Mouse (Mus musculus): Measurements from ENCODE around the gene Vdac2.

Vdac2 gene

DNA sequence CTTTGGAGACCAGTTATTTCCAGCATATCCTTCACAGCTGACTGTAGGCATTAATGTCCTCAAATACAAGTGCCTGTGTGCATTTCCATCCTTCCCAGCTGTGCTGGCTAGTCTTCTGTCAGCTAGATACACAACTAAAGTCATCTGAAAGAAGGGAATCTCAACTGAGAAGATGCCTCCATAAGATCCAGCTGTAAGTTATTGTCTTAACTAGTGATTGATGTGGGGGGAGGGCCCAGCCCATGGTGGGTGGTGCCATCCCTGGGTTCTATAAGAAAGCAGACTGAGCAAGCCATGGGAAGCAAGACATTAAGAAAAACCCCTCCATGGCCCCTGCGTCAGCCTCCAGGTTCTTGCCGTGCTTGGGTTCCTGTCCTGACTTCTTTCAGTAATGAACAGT is at the start of gene Vdac2:
Vdac2 (plus strand) TSS at position 301 of the 400 bp plus-strand sequence.
- in situ Hi-C loops (cut with MboI), result no loop called here

DNA sequence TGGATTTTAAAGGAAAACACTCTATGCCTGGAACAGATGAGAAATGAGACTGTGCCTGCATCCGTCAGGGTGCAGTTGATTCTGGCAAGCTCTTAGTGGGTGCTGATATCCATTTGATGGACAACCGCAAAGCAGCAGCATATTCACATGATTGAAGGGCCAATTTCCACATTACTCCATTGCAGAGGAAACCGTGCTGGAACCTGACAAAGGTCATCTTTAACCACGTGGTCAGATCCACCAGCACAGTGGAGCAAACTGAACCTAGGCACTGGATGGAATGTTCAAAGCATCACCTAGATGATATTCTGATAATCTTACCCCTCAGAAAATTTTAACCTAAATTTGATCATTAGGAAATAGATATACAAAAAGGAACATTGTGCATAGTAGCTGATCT is 48.8 kb upstream of the Vdac2 start:
- in situ Hi-C loops (cut with MboI), result no loop called here

DNA sequence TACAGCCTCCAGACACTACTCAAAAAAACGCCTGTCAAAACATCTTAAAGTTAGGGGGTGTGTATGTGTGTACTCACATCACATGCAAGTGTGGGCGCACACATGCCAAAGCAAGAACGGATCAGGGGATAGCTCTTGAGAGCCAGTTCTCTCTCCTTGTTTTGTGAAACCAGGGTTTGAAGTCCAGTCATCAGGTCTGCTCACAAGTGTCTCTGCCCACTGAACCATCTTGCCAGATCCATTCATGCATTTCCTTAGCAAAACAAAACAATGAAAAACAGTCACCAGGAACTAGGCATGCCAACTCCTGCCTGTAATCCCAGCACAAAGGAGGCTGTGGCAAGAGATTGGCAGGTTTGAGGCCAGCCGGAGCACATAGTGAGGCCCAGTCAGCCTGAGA is 38.5 kb upstream of the Vdac2 start:
- in situ Hi-C loops (cut with MboI), result no loop called here

DNA sequence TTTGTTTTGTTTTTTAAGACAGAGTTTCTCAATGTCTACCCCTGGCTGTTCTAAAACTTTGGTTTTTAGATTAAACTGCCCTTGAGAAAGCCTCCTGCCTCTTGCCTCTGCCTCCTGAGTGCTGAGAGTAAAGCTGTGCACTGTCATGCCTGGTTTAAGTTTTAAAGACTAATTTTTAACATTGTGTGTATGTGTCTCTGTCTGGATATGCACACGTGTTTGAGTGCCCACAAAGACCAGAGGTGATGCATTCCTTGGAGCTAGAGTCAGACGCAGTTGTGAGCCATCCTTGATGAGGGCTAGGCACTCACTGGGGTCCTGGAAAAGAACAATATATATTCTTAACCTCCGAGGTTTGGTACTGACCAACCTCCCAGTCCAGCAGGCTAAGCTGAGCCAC is 37.7 kb upstream of the Vdac2 start:
- in situ Hi-C loops (cut with MboI), result no loop called here

DNA sequence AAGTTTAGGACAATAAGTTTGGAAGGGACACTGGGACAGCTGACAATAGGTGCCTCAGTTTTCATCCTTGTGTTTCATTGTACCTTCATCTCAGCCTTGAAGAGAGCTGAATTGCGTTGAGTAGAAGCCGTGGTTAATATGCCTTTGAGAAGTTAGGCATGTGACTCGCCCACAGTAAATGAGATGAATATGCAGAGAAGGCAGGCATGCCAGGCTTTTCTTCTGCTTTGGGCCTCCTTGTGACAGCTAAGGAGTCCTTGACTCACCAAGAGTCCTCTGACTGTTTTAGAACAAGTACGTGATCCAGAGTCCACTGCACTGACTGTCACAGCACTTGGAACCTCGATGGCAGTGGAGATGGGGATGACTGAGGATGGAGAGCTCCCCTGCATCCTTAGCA is 36.9 kb upstream of the Vdac2 start:
- in situ Hi-C loops (cut with MboI), result no loop called here

DNA sequence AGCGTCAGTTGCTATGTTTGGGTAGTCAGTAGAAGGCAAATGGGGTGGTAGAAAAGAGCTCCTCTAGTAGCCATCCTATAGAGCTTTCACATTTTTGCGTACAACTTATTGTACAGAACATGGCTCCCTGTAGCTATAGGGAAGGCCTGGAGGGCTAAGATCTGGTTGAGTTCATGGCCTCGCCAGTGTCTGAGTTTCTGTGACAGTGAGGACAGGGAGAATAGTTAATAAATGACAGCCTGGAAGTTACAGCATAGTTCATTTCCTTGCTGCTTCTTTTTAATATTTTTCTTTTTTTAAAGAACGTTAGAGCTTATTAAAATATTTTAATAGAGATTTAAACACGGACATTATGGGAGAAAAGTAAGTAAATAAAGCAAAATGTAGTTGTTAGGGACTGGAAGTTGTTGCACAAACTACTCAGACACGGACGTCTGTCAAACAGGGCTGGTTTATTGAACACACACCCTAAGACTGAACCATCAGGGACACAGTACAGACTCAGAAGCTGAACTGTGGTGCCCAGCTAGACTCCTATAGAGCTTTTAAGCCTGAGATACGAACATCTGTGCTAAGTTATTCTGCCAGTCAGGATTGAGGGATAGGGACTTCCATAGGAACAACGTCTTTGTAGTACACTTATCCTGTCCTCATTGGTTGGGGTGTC is 34.3 kb upstream of the Vdac2 start:
- in situ Hi-C loops (cut with MboI), result no loop called here

DNA sequence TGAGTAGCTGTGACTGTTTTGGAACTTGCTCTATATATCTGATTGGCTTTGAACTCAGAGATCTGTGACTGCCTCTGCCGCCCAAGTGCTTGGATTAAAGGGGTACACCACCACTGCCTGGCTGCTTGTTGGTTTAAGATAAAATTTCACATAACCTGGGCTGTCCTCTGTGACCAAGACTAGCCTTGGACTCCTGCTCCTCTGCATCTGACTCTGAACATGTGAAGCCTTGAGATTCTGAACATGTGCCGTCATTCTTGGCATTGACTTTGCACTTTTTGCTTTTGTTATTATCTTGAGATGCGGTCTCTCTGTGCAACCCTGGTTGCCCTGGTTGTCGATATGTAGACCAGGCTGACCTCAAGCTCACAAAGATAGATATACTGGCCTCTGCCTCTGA is 33.3 kb upstream of the Vdac2 start:
- in situ Hi-C loops (cut with MboI), result no loop called here

DNA sequence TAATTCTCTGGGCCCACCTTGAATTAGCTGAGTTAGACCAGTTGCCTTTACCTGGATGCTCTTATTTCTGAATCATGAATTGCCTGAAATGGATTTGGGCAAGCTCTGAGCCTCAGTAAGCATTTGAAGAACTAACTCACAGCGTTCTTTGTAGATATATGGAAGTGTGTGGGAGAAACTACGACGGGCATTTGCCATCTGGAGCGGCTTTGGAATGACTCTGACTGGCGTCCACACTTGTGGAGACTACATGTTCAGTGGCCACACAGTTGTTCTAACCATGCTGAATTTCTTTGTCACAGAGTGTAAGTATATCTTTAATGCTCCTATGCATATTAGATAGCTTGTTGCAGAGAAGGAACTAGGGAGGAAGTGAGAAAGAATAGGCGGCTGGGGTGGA is 32.8 kb upstream of the Vdac2 start:
- in situ Hi-C loops (cut with MboI), result no loop called here

DNA sequence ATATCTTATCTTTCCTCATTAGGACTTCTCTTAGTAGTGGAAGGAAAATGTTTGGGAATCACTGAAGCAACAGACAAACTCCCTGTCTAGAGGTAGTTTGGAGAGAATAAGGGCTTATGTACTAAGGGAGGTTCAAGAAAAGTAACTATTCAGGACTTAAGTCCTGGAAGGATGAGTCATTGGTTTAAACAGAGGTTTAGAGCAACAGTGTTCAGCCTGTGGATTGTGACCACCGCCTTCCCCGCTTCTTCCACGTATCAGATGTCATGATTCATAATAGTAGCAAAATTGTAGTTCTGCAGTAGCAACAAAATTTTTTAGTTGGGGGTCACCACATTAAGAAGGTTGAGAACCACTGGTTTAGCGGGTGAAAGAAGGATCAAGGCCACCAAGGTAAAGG is 24.4 kb upstream of the Vdac2 start:
- in situ Hi-C loops (cut with MboI), result no loop called here

DNA sequence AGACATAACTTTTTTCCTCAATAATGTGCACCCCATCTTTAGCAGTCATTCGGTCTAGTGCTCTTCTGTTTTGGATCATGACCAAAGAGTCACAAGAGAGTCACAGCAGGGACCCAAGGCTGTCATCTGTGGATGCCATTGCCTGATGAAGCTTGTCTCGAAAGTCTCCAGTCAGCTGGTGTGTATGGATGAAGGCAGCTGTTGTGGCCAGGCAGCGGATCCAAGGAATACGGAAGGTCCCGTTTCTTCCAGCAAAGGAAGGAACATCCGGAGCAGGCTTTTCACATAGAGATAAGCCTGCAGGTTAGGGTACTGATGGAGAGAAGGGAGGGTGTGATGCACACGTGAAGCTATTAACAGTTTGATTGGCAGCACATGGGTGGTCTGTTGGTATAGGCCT is 23.4 kb upstream of the Vdac2 start:
- in situ Hi-C loops (cut with MboI), result no loop called here

DNA sequence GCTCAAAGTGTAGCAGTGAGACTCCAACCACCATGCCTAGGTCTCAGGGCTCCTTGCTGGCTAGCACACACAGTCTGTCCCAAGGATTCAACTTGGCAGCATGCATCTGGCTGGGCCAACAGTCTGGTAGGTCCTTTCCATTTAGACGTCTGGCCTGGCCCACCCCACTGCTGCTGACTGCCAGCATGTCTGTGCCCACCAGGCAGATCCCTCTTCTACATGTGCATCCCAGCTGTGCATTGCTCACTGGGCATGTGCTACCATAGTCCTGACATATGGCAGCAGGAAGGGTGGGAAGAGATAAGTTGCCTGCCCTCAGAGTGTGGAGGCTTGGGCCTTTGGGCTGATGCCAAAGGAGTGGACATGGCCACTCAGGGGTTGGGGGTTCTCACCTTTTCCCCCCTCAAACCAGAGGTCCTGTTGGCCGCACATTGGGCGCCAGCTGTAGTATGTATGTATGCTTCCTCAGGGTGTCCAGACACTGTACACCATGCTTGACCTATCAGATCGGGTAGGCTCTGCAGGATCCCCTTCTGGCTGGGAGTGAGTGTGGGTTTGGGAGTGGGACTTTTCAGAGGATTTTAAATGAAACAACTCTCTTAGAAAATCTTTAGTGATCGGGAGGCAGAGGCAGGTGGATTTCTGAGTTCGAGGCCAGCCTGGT is 22.4 kb upstream of the Vdac2 start:
- in situ Hi-C loops (cut with MboI), result no loop called here

DNA sequence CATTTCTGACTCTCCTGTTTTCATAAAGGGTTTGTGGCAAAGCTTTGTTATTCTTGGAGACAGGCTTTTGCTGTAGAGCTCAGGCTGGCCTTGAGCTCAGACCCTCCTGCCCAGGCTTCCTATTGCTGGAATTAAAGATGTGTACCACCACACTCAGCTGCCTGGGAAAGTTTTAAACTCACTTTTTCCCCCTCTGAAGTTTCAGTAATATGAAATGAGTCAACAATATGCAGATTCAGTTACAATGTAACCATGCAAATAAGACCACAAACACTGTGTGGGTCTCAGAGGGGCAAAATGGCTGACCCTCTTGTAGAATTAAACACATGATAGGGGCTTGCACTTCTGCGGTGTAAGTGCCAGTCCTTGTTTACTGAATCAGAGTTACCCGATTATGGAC is 18.8 kb upstream of the Vdac2 start:
- in situ Hi-C loops (cut with MboI), result no loop called here

DNA sequence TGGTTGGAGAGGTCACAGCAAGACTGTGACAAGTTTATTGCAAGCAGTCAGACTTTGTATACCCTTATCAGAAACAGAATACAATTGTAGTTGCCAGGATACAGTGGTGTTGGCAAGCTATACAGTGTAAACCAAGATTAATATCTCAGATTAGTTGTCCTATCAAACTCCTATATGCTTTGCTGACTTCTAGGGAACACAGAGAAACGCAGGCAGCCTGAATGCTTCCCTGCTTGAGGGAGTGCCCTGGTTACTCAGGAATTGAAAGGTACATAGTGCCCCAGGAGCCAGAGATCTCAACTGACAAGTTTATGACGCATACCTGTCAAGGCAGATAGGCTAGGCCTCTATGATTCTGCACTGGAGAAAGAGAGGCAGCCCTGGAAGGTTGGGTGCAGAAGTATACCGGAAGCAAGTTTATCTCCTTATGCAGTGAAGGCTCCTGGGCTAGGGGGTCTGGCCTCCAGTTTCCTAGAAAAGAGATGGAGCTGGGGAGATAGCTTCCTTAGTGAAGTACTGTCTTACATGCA is 18.3 kb upstream of the Vdac2 start:
- in situ Hi-C loops (cut with MboI), result no loop called here

DNA sequence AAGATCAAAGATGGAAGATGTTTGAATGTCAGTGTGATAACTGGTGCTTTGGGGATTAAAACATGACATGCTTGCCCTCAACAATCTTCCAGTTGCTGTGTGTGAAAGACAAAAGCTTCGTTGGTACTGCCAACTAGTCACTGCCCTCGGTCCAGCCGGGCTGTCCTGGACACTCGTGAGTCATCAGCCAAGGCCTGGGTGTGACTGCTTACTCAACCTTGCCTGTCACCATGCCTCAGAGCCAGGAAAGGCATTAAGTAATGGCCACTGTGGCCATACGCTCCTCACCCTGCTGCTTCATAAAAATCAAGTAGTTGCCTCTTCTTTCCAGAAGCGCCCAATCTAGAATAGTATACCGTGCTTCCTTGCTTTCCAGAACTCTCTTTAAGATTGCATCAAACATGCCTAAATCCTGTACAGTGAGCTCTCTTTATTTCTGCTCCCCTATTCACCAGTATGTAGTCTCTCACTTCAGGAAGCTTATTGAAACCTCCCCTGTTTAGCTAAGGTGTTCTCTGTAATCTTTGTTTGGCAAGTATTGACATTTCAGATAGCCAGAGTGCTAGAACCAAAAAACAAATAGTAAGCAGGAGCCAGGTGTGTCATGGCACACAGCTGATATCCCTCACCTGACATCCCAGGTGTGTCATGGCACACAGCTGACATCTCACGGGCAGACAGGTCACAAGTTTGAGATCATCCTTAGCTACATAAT is 16.7 kb upstream of the Vdac2 start:
- in situ Hi-C loops (cut with MboI), result no loop called here

DNA sequence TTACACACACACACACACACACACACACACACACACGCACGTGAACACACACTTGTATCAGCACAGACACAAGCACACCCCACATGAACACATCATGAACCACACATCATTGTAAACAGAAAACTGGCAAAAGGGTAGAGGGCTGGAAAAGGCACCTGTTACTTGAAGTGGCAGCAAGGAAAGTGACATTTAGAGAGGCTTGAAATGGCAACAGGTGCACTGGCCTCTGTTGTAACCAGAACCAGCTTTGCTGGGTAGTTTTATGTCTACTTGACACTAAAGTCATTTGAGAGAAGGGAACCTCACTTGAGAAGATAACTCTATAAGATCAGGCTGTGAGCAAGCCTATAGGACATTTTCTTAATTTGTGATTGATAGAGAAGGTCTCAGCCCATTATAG is 15.6 kb upstream of the Vdac2 start:
- in situ Hi-C loops (cut with MboI), result no loop called here

DNA sequence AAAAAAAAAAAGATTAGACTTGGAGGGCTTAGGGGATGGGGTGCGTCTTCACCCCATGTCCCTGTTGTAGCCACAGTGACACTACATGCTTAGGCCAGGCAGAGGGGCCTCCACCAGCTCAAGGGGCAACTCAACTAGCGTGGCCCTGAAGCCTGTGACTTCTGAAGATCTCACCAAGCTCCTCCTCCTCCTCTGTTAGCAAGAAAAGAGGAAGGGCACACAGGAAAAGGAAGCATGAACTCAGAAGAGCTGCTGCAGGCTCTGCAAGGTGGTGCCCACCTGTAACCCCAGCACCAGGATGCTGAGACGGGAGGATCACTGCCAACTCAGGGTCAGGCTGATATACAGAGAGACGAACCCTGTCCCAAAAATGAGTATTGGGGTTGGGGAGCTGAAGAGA is 13.7 kb upstream of the Vdac2 start:
- in situ Hi-C loops (cut with MboI), result loop anchor here (5.0 kb wide), 1 partner anchor 41 kb away; no protein-coding TSS in a partner anchor

DNA sequence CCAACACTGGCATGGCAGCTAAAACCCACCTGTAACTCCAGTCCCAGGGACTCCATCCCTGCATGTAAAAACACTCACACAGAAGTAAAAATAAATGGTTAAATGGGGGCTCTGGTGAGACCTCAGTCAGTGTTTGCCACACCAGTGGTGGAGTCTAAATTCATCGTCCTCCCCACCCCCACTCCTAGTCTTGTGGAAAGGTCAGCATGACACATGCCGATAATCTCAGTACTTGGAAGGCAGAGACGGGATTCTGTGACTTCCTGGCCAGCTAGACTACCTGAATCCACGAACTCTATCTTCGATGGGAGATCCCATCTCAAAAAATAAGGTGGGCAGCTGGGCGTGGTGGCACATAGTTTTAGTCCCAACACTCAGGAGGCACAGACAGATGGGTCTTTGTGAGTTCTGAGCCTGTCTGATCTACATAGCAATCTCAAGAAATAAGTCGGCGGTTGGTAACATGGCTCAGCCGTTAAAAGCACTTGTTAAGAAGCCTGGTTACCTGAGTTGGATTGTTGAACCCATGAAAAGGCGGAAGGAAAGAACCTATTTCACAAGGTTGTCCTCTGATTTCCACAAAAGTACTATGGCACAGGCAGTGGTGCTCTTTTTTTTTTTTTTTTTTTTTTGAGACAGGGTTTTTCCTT is 13.2 kb upstream of the Vdac2 start:
- in situ Hi-C loops (cut with MboI), result loop anchor here (5.0 kb wide), 1 partner anchor 40 kb away; no protein-coding TSS in a partner anchor

DNA sequence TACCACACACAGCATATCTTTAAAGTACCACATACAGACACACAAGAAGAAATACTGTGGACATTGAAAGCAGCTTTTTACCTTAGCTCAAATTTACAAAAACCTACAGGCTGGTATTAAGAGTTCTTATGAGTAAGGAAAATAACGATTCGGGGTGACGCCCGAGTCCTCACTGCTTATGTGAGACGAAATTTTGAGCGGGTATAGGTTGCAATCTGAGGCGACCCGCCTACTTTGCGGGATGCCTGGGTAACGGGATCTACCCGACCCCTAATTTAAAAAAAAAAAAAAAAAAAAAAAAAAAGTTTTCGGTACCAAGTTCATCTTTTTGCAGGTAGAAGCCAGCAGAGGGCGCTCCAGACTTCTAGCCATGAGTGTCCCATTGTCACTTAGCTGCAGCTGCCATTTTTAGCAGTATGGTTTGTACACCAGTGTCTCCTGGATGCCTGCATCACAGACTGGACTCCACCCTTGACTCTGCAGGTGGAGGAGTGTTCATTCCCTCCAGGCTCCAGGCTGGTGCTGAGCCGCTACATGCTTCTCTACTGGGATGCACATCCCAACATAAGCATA is 12.4 kb upstream of the Vdac2 start:
- in situ Hi-C loops (cut with MboI), result loop anchor here (5.0 kb wide), 1 partner anchor 40 kb away; no protein-coding TSS in a partner anchor

DNA sequence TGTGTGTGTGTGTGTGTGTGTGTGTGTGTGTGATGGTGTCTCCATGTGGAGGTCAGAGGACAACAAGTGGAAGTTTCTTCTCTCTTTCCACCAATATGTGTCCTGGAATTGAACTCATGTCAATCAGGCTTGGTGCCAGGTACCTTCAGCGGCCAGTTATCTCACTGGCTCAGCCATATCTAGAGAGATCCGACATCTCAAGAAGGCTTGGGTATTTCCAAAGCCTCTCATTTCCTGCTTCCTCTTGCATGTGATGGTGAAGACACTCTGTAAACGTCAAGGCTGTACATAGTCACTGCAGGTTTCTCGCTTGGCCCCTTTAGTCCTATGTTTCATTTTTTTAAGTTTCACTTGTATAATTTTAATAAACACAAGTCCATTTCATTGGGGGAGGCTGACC is 11.8 kb upstream of the Vdac2 start:
- in situ Hi-C loops (cut with MboI), result loop anchor here (5.0 kb wide), 1 partner anchor 39 kb away; no protein-coding TSS in a partner anchor

DNA sequence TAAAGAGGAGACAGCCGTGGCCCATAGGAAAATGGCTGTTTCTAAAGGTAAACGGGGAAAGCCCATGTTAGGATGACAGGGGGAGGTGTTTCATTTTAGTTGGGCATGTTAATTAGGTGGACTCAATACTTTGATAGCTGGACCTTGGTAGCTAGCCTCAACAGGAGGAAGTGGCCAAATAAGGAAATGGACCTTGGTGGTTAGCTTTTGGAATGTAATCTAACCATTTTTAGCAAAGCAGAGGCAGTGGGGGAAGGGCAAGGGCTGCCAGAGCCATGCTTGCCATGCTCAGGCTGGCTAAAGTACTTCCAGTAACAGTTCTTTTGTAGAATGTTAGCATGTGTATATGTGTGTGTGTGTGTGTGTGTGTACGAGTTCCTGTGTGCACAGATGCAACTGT is 11.2 kb upstream of the Vdac2 start:
- in situ Hi-C loops (cut with MboI), result loop anchor here (5.0 kb wide), 1 partner anchor 38 kb away; no protein-coding TSS in a partner anchor

DNA sequence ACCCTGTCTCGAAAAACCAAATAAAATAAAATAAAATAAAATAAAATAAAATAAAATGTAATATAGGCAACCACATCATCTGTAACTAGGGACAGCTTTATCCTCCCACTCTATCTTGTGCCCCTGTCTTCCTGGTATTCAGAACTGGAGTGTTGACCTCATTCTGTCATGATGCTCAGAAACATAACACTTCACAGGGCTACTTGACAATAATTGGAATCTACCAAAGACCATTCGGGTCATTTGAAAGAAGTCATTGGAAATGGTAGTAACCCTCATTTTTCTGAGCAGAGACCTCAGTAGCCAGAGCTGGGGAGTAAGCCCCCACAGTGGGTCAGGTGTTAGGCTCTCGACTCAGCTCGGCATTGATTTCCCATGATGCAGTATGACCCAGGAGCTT is 10.4 kb upstream of the Vdac2 start:
- in situ Hi-C loops (cut with MboI), result loop anchor here (5.0 kb wide), 1 partner anchor 38 kb away; no protein-coding TSS in a partner anchor

DNA sequence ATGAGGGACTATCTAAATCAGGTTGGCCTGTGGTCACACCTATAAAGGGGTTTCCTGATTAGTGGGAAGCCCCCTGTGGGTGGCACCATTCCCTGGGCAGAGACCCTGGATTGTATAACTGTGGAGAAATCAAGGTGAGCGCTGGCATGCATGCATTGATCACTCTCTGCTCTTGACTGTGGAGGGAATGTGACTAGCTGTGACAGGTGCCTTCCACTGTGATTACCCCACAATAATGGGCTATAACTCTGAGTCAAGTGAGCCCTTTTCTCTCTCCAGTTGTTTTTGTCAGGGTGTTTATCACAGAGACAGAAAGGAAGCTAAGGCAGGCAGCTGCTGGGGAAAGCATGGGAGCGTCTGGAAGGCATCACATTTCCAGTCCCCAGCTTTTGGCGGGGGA is 8.8 kb upstream of the Vdac2 start:
- in situ Hi-C loops (cut with MboI), result no loop called here
